Comparison of ENCODE assay signal across 23 mouse cellular contexts in genomic region chr9:63644011-63644410, GRCm38 (mm10). TPM values are rescaled to one million over a fixed set of nuclear protein-coding genes. Genes with fewer than 3 reads are reported as not detected.
DNase-seq lines count a peak whose midpoint lies in the region; TF ChIP-seq lines count a peak whose summit lies in the region.
"Had no signal": no experiment of that assay in that cellular context is flagged by ENCODE, and none has a peak within 500 bp of the region (broad histone marks: within the 10 kb centered on the region; RNA-seq: fewer than 3 reads in every experiment).

No protein-coding gene starts in this region.

- 0 out of 2 replicates have a peak overlapping the region, but pooled peaks have one; percentile 3 for H3K27ac ChIP-seq in kidney, adult 2 months (ENCODE audit: insufficient read depth, low read depth, low read length)
- H3K27ac ChIP-seq in left cerebral cortex, adult 2 months = 0 out of 2 replicates have a peak overlapping the region, but pooled peaks have one; percentile 21
- H3K27ac ChIP-seq: embryonic facial prominence, embryonic 10.5 days; embryonic facial prominence, embryonic 12.5 days; forebrain, embryonic 13.5 days; forebrain, embryonic 15.5 days had no signal

- no peak for TF ChIP-seq CTCF in kidney, adult 2 months (conservative IDR thresholded peaks at IDR 0.05; ENCODE audit: insufficient read depth, insufficient read length, low read depth, low read length)
- TF ChIP-seq CTCF in left cerebral cortex, adult 2 months (IDR thresholded peaks at IDR 0.05) = no peak

- no peak overlapping the region for H3ac ChIP-seq in myocyte (ENCODE audit: control insufficient read depth, insufficient read length)

- no peaks in the 10 kb centered on the region; the same call in 1 of the 2 replicates for H3K36me3 ChIP-seq in kidney, adult 2 months (ENCODE audit: control insufficient read depth, insufficient read depth, low read length)
- peaks cover 20% of the 10 kb centered on the region for H3K36me3 ChIP-seq in myocyte (ENCODE audit: control insufficient read depth, insufficient read depth)

- TF ChIP-seq POLR2A in kidney, adult 2 months (IDR thresholded peaks at IDR 0.05; ENCODE audit: low read depth, low read length) = no peak
- TF ChIP-seq POLR2A in myocyte (IDR thresholded peaks at IDR 0.05; ENCODE audit: insufficient read length, low read depth) = no peak

- no peaks in the 10 kb centered on the region for H3K27me3 ChIP-seq in kidney, adult 2 months (replicated peaks; ENCODE audit: control insufficient read depth, insufficient read depth, low read length)
- H3K27me3 ChIP-seq in myocyte (ENCODE audit: control insufficient read depth, insufficient read depth, insufficient read length) = no peaks in the 10 kb centered on the region
- H3K27me3 ChIP-seq: embryonic facial prominence, embryonic 12.5 days; forebrain, embryonic 13.5 days; forebrain, embryonic 15.5 days had no signal

- peaks cover 8% of the 10 kb centered on the region; the same call in 1 of the 2 replicates for H3K4me1 ChIP-seq in kidney, adult 2 months (ENCODE audit: control insufficient read depth, insufficient read depth, low read length)
- H3K4me1 ChIP-seq: forebrain, embryonic 15.5 days had no signal

- intact Hi-C loops in left cerebral cortex, adult 2 months (cut with DNase I) = no loop called here

- DNase-seq in kidney, adult 2 months = peak; percentile 54
- DNase-seq in kidney, postnatal 4 days = no peak
- peak; percentile 11 for DNase-seq in kidney, postnatal 10 days
- no peak for DNase-seq in kidney, adult 18-20 months
- DNase-seq in left cerebral cortex, adult 2 months (ENCODE audit: extremely low spot score in 1 of 2, low spot score in 2 of 2) = no peak
- no peak for DNase-seq in left cerebral cortex, adult 9 months (ENCODE audit: low spot score in 2 of 2)
- DNase-seq in cerebellum, postnatal 4 days (ENCODE audit: low spot score in 2 of 2) = no peak
- DNase-seq: adrenal gland, adult 2 months; adrenal gland, postnatal 10 days; adrenal gland, postnatal 25 days; cerebellum, adult 11 months; cerebellum, adult 18-20 months; cerebellum, adult 8-10 months; cerebellum, adult 9-11 months; cerebellum, postnatal 14 days; cerebellum, postnatal 36 days had no signal

- H3K4me3 ChIP-seq in kidney, adult 2 months (ENCODE audit: insufficient read depth, low read depth, low read length) = no peak overlapping the region
- no peak overlapping the region for H3K4me3 ChIP-seq in left cerebral cortex, adult 2 months
- H3K4me3 ChIP-seq in myocyte = no peak overlapping the region
- H3K4me3 ChIP-seq: embryonic facial prominence, embryonic 10.5 days; embryonic facial prominence, embryonic 12.5 days; forebrain, embryonic 13.5 days; forebrain, embryonic 15.5 days had no signal

- 62% methylated on average over 6 of the region's 6 CpGs for WGBS in kidney, adult 2 months

- H3K79me2 ChIP-seq in myocyte (ENCODE audit: control insufficient read depth, insufficient read depth) = no peaks in the 10 kb centered on the region

- H3K4me2 ChIP-seq in myocyte (ENCODE audit: low read depth) = no peak overlapping the region
- H3K4me2 ChIP-seq: embryonic facial prominence, embryonic 12.5 days; forebrain, embryonic 13.5 days; forebrain, embryonic 15.5 days had no signal

TF ChIP-seq in myocyte, 11 proteins besides CTCF, POLR2A, EP300 and RAD21:
- peak; percentile 4 for TF ChIP-seq USF1 (IDR thresholded peaks at IDR 0.05; ENCODE audit: low read depth)
- TF ChIP-seq MYOG (IDR thresholded peaks at IDR 0.05; ENCODE audit: control insufficient read depth in 1 of 3, insufficient read depth in 1 of 3, insufficient read length in 2 of 3, low read depth in 2 of 3) = no peak
- peak; percentile 7 for TF ChIP-seq POLR2AphosphoS2 (IDR thresholded peaks at IDR 0.05; ENCODE audit: insufficient read length, low read depth)

RNA-seq across cellular contexts. Expression of gene Aagab, which starts 41.6 kb away (rescaled TPM):
- polyA plus RNA-seq in kidney, adult 2 months (2012; rRNA removed) = 15.7 and 18.3 TPM in 2 replicates
- 10 to 100 TPM; 52.8 to 54.2 TPM for total RNA-seq in left cerebral cortex, adult 2 months (2021)
- 10.4 TPM for polyA plus RNA-seq in myocyte (2012; fragmentation: generic; extraction: Trizol)

RNA-seq across cellular contexts. Expression of gene Iqch, which starts 41.7 kb away (rescaled TPM):
- polyA plus RNA-seq in kidney, adult 2 months (2012; rRNA removed) = 0.04 and 0.06 TPM in 2 replicates
- total RNA-seq in left cerebral cortex, adult 2 months (2021) = not detected
- not detected for polyA plus RNA-seq in myocyte (2012; fragmentation: generic; extraction: Trizol)
- total RNA-seq: MEL had no signal
- polyA plus RNA-seq: adrenal gland, adult 2 months; C2C12 had no signal

Comparison
In these comparisons a context has a peak if more than half of its experiments do, and no peak if none do; other contexts are left out.
1. DNase-seq: peak in kidney, adult 2 months (single experiment) and kidney, postnatal 10 days (single experiment); none in kidney, postnatal 4 days (0 of 2), kidney, adult 18-20 months (single experiment), left cerebral cortex, adult 2 months (0 of 2), left cerebral cortex, adult 9 months (0 of 2) and cerebellum, postnatal 4 days (0 of 2).